Mouse (Mus musculus) effector memory CD4-positive, alpha-beta T cell, adult 5 months (primary cell): ENCODE measurements around the gene Hlcs. TPM values are rescaled to one million over a fixed set of nuclear protein-coding genes. Genes with fewer than 3 reads are reported as not detected.

ENCODE experiments used
- polyA plus RNA-seq: library from polyadenylated mRNA; unstranded; fragments of 100-300 nt; shearing (Covaris generic); gene quantifications from one replicate; pipeline ENCODE4 v1.2.1, GENCODE M21; 2017

The Hlcs gene
- polyA plus RNA-seq, result 19.7 TPM

DNA sequence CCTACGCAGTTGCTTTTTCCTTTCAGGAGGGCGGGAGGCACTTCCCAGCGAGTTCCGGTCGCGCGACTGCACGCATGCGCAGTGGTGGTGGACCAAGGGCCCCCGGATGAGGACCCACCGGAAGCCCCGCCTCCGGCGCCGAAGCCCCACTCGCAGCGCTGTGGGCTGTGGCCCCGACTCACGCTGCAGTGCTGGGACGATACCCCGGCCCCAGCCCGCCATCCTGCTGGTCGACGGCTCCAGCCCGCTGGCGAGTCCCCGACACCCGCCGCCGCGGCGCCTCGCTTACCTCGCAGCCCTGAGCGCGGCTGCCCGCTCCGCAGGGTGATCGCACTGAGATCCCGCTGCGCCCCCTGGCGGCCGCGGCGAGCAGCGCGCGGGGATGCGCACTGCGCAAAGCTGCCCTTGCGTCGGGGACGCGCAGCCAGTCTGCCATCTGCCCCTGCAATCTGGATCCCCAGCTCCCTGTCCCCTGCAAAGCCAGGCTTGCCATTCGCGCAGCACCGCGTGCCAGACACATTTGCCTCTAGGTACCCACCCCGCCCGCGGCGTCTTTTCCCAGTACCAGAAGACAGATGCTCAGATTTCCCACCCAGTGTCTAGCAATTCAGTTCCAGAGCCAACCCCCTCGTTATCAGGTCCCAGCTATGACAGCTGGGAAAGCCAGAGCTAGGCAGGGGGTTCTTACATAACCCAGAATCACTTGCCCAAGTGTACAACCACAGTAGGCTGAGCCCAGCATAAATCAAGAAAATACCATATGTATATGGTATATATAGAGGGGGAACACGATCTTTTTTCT, at the start of gene Hlcs:
Gene Hlcs (minus strand): TSS at position 343 of the 802 bp plus-strand sequence.

DNA sequence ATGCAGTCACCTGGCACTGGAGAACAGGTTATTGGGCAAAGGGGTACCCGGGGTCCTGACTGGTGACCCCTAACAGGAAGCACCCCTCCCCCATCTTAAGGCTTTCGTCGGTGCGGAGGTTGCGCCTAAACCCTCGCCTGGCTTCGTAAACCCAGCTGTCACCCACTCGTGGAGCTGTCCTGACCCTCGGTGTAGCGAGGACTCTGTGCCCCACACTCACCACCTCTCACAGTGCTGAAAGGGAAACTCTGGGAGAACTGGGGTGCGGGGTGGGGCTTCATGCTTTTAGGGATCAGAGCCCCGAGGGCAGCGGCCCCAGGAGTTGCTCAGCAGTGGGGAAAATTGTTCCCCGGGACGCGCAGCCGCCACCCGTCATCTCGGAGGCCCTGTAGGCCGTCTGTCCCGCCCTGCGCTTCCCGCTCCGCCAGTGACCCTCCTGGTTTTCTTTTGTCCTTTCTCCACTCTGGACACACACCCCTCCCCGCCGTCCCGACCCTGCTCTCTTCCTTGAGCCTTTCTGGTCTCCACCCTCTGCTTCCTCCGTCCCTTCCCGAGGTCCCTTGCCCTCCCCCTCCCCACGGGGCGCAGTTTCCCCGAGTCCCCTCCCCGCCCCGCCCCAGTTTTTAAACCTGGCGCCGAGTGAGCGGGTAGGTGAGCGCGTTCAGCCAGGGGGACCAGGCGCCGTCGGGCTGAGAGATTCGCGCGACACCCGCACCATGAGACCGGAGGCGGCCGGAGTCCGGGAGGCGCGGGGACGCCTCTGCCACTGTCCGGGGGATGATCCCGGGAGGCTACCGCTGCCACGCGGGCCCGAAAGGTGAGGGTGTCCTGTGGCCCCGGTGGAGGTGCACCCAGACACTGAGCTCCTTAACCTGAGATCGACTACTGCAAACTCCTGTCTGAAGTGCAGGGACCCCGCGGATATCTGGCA, 14.7 kb upstream of the Hlcs start, which contains the start of gene Ripply3:
Gene Ripply3 (plus strand): TSS at position 640 of the 931 bp plus-strand sequence.

DNA sequence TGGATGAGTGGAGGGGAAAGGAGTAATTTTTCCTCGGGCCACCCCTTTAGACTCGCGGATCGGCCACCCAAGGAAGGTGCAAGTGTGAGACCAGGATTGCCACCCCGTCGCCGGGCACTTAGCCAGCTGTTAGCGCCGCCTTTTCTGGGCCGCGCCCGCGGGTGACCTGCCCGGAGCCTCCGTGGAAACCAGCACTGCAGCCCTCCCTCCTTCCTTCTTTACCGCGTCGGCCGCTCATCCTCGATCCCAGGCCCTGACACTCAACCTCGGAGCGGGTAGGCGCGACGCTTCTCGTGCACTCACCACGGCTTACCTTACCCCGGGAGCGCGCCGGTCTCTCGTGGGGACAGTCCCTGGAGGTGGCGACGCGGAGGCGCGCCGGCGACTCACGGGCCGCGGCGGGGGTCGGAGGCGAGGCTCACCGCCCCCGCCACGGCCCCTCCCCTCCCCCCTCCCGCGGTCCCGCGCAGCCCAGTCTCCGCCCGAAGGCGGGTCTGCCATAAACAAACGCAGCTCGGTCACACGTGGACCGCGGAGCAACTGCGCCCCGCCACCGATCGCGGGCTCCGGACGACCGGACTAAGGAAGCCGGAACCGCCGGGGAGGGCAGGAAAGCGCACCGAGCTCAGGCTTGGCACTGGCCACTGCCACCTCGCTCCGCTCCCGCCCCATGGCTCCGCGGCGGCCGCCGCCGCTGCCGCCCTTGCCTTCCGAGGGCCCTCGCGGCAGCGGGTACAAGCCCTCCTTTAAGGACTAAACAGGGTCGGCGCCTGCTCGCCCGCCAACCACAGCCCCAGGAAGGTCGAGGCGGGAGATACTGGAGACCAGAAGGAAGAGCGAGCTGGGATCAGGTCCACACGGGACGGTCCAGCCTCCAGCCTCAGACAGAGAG, 228.4 kb downstream of the Hlcs start, which contains the start of gene Sim2:
Gene Sim2 (plus strand): TSS at position 221 of the 892 bp plus-strand sequence.

Other genes with a start within 250 kb of the Hlcs start
- gene Sim2, start 228.6 kb downstream of the Hlcs start, polyA plus RNA-seq, result not detected
- gene Ripply3, start 14.8 kb upstream of the Hlcs start, polyA plus RNA-seq, result not detected
- 72.4 TPM for gene Ttc3, start 57.0 kb upstream of the Hlcs start, polyA plus RNA-seq
- 63.4 TPM for gene Pigp, start 58.3 kb upstream of the Hlcs start, polyA plus RNA-seq
- gene Vps26c, start 213.3 kb upstream of the Hlcs start, polyA plus RNA-seq, result 28.6 TPM